Mouse (Mus musculus): ENCODE results near the gene Krtap1-5.
A peak's percentile ranks its signal among the peaks of the same experiment; 100 is the strongest.

Krtap1-5 gene

GRCm38 (mm10) chr11:99539721-99540120 is 41.1 kb downstream of the Krtap1-5 start:
- DNase-seq, result peak; percentile 11

Data from liver (tissue).